Mouse (Mus musculus) gastrocnemius, adult 8-10 months (tissue): ENCODE data around the gene Serpinf1. TPM values are rescaled to one million over a fixed set of nuclear protein-coding genes. Genes with fewer than 3 reads are reported as not detected.

Source experiments
- microRNA-seq: library from miRNA; unstranded; fragments of <30 nt; microRNA quantifications from one replicate; pipeline ENCODE4 v1.2.0, GENCODE M21; 2022
- total RNA-seq, 4 experiments: library from RNA; stranded (reverse); gene quantifications; 2 replicates each; pipeline ENCODE4 v1.2.4; 2022

Gene Serpinf1
- total RNA-seq, 4 experiments from 2014 or later: 21.1 to 74.1 (median 37.8) TPM

Small RNA genes within 50 kb of the gene (microRNA-seq; reads per million reads assigned to microRNA genes)
- 54,431 reads per million, percentile 98 among the genes with 10 or more reads in this experiment for gene Mir22

Other genes with a start within 250 kb of the Serpinf1 start
- gene Ovca2, start 243.9 kb downstream of the Serpinf1 start, total RNA-seq: 1 to 10 TPM; 2.0 to 4.5 (median 2.3) TPM
- 1 to 10 TPM; 4.2 to 6.9 (median 5.4) TPM for gene Dph1, start 231.5 kb downstream of the Serpinf1 start, total RNA-seq
- gene Rtn4rl1, start 228.9 kb downstream of the Serpinf1 start, total RNA-seq: 1 to 10 TPM in 1 of 4 experiments, under 1 TPM in 3; 0.63 to 1.3 (median 0.94) TPM
- gene Rpa1, start 74.4 kb downstream of the Serpinf1 start, total RNA-seq: 10 to 100 TPM; 67.0 to 73.3 (median 70.6) TPM
- gene Smyd4, start 74.3 kb downstream of the Serpinf1 start, total RNA-seq: 1 to 10 TPM; 4.0 to 5.4 (median 4.7) TPM
- under 1 TPM in 1 of 4 experiments, not detected in 3; 0.38 TPM for gene Serpinf2, start 16.9 kb upstream of the Serpinf1 start, total RNA-seq
- 1 to 10 TPM; 5.2 to 7.0 (median 6.2) TPM for gene Wdr81, start 32.0 kb upstream of the Serpinf1 start, total RNA-seq
- 1 to 10 TPM; 1.9 to 2.9 (median 2.4) TPM for gene Tlcd2, start 39.0 kb upstream of the Serpinf1 start, total RNA-seq
- 10 to 100 TPM; 73.7 to 90.1 (median 78.3) TPM for gene Prpf8, start 64.1 kb upstream of the Serpinf1 start, total RNA-seq
- gene Rilp, start 87.4 kb upstream of the Serpinf1 start, total RNA-seq: 10 to 100 TPM; 28.7 to 34.0 (median 30.9) TPM
- 1 to 10 TPM; 1.6 to 2.8 (median 2.1) TPM for gene Scarf1, start 90.8 kb upstream of the Serpinf1 start, total RNA-seq
- 10 to 100 TPM; 22.0 to 28.2 (median 24.4) TPM for gene Slc43a2, start 109.0 kb upstream of the Serpinf1 start, total RNA-seq
- gene Pitpna, start 165.4 kb upstream of the Serpinf1 start, total RNA-seq: 100 to 1,000 TPM; 153 to 214 (median 207) TPM
- gene Inpp5k, start 208.3 kb upstream of the Serpinf1 start, total RNA-seq: 10 to 100 TPM; 20.2 to 25.3 (median 23.6) TPM
- gene Myo1c, start 227.8 kb upstream of the Serpinf1 start, total RNA-seq: 10 to 100 TPM; 29.7 to 34.7 (median 32.1) TPM